Mouse (Mus musculus) C2C12 (cell line): ENCODE data around the gene Nrm.

ENCODE experiments used
- CEBPB ChIP-seq: IDR thresholded peaks from one replicate; pipeline ENCODE4 v1.6.1; 2011; ENCODE audit warnings: low read depth, mild to moderate bottlenecking, control low read depth, moderate library complexity
- CTCF ChIP-seq: IDR thresholded peaks from one replicate; pipeline ENCODE4 v1.5.1; 2011; ENCODE audit not compliant: control insufficient read depth, insufficient read depth, insufficient read length
- MAX ChIP-seq: IDR thresholded peaks from one replicate; pipeline ENCODE4 v1.6.1; 2011; ENCODE audit warnings: mild to moderate bottlenecking, control low read depth
- MYOD1 ChIP-seq: IDR thresholded peaks from one replicate; pipeline ENCODE4 v1.6.1; 2011; ENCODE audit warnings: low read depth; ENCODE audit not compliant: control insufficient read depth, insufficient read length
- MYOG ChIP-seq: IDR thresholded peaks from one replicate; pipeline ENCODE4 v1.6.1; 2011; ENCODE audit not compliant: control insufficient read depth, insufficient read length; ENCODE audit errors: extremely low read depth
- USF1 ChIP-seq: IDR thresholded peaks from one replicate; pipeline ENCODE4 v1.6.1; 2011; ENCODE audit warnings: low read depth, mild to moderate bottlenecking, control low read depth, moderate library complexity

DNA sequence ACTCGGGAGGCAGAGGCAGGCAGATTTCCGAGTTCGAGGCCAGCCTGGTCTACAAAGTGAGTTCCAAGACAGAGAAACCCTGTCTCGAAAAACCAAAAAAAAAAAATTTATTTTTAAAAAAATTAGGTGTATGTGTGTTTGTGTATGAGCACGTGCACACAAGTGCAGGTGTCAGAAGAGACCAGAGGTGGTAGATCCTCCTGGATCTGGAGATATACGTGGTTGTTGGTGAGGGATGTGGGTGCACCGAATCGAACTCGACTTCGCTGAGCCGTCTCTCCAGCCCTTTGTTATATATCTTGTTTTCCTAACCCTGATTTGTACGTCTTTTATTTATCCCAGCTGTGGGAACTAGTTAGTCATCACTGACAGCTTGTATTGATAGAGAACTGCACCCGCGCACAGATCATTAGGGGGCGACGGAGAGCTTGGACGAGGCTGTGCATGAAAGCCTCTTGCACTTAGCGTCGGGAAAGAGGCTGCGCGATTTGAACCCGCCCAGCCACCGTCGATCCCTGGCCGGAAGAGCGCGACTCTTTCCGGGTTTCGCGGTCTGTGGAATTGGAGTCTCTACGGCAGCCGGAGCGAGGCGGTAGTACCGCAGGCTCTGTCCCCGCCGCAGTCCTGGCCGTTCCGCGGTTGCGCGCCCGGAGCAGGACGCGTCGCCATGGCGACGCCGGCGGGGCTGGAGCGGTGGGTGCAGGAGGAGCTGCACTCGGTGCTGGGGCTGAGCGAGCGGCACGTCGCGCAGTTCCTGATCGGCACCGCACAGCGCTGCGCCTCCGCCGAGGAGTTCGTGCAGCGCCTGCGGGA is 18.3 kb downstream of the Nrm start, which contains the start of gene Dhx16:
- TF ChIP-seq CTCF (no peak), USF1 (no peak), MYOD1 (no peak), MAX (no peak), MYOG (no peak), CEBPB (no peak)
